Mouse (Mus musculus) brain, adult 10 weeks (tissue): ENCODE measurements around the gene Xrcc5. TPM values are rescaled to one million over a fixed set of nuclear protein-coding genes. Genes with fewer than 3 reads are reported as not detected.

ENCODE experiments used
- polyA plus RNA-seq: library from polyadenylated mRNA; stranded (reverse); fragments of 350-450 nt; fragmentation: Illumina TruSeq; extraction: RNeasy Lipid Tissue Mini Kit (QIAGEN cat#74804); gene quantifications from one replicate; pipeline ENCODE4 v1.2.3, GENCODE M21; 2015; ENCODE audit warnings: low read depth, low replicate concordance

Xrcc5 gene
- 17.7 TPM for polyA plus RNA-seq

GRCm38 (mm10) chr1:72307317-72307798 is at the start of gene Xrcc5:
TSS of gene Xrcc5 (plus strand) at chr1:72307421.

GRCm38 (mm10) chr1:72283992-72284485 is 23.2 kb upstream of the Xrcc5 start, which contains the start of the genes Pecr and Tmem169:
TSS of gene Pecr (minus strand) at chr1:72284314.
TSS of gene Tmem169 (plus strand) at chr1:72284369.

Other genes starting within 250 kb of the Xrcc5 start
- 6.6 TPM for gene Mreg, start 95.1 kb upstream of the Xrcc5 start, polyA plus RNA-seq
- gene Pecr, start 23.1 kb upstream of the Xrcc5 start, polyA plus RNA-seq, result 7.7 TPM
- gene Tmem169, start 23.1 kb upstream of the Xrcc5 start, polyA plus RNA-seq, result 16.0 TPM
- gene March4, start 229.5 kb downstream of the Xrcc5 start, polyA plus RNA-seq, result 10.8 TPM